24 mouse cellular contexts compared by ENCODE assay signal in genomic region chr9:115229145-115229544, GRCm38 (mm10).
"Had no signal": no experiment of that assay in that cellular context is flagged by ENCODE, and none has a peak within 500 bp of the region (broad histone marks: within the 10 kb centered on the region; RNA-seq: fewer than 3 reads in every experiment).

No protein-coding gene starts in this region.

- H3K4me3 ChIP-seq: heart, embryonic 12.5 days; hindbrain, embryonic 12.5 days; kidney, embryonic 15.5 days; limb, embryonic 13.5 days; limb, embryonic 15.5 days; liver, embryonic 13.5 days had no signal

- H3K9ac ChIP-seq: forebrain, postnatal 0 days; heart, embryonic 12.5 days; hindbrain, embryonic 12.5 days; hindbrain, embryonic 14.5 days; kidney, embryonic 15.5 days; limb, embryonic 13.5 days; limb, embryonic 15.5 days; liver, embryonic 13.5 days had no signal

- DNase-seq: forebrain, postnatal 0 days; gastrocnemius, postnatal 14 days; gastrocnemius, postnatal 36 days; heart, adult 18-20 months; heart, postnatal 10 days; heart, postnatal 36 days; kidney, adult 11 months; kidney, adult 2 months; kidney, adult 9 months; kidney, postnatal 14 days; kidney, postnatal 36 days; layer of hippocampus, adult 9-11 months; layer of hippocampus, postnatal 36 days; liver, embryonic 13.5 days had no signal

- H3K27me3 ChIP-seq: heart, embryonic 12.5 days; hindbrain, embryonic 12.5 days; kidney, embryonic 15.5 days; limb, embryonic 13.5 days; limb, embryonic 15.5 days; liver, embryonic 13.5 days had no signal

- H3K4me2 ChIP-seq: heart, embryonic 12.5 days; hindbrain, embryonic 12.5 days; hindbrain, embryonic 14.5 days; kidney, embryonic 15.5 days; limb, embryonic 13.5 days; limb, embryonic 15.5 days; liver, embryonic 11.5 days; liver, embryonic 13.5 days had no signal

- H3K4me1 ChIP-seq: limb, embryonic 13.5 days; limb, embryonic 15.5 days; liver, embryonic 13.5 days had no signal

- H3K27ac ChIP-seq: hindbrain, embryonic 12.5 days; hindbrain, embryonic 14.5 days; hindbrain, postnatal 0 days; kidney, embryonic 15.5 days; kidney, postnatal 0 days; limb, embryonic 13.5 days; limb, embryonic 15.5 days; liver, embryonic 13.5 days had no signal

- ATAC-seq: forebrain, postnatal 0 days; hindbrain, postnatal 0 days; intestine, embryonic 16.5 days had no signal

- H3K36me3 ChIP-seq: hindbrain, embryonic 12.5 days; liver, embryonic 13.5 days had no signal

- H3K9me3 ChIP-seq: heart, embryonic 12.5 days; hindbrain, embryonic 12.5 days; kidney, embryonic 15.5 days; limb, embryonic 13.5 days; limb, embryonic 15.5 days; liver, embryonic 13.5 days had no signal
